Mouse (Mus musculus) C2C12 (cell line): ENCODE measurements at regions not wholly inside any gene's neighbourhood (a gene's known extent, or its start where the extent isn't known, plus 50 kb on each side); places are given as distances from the start of the nearest gene placed in this dataset.

Source experiments
- CEBPB ChIP-seq: IDR thresholded peaks from one replicate; pipeline ENCODE4 v1.6.1; 2011; ENCODE audit warnings: low read depth, mild to moderate bottlenecking, control low read depth, moderate library complexity
- CTCF ChIP-seq: IDR thresholded peaks from one replicate; pipeline ENCODE4 v1.5.1; 2011; ENCODE audit not compliant: control insufficient read depth, insufficient read depth, insufficient read length
- FOSL1 ChIP-seq: IDR thresholded peaks from one replicate; pipeline ENCODE4 v1.8.0; 2011; ENCODE audit warnings: mild to moderate bottlenecking, low read length; ENCODE audit not compliant: poor library complexity, insufficient read depth, severe bottlenecking
- MAX ChIP-seq: IDR thresholded peaks from one replicate; pipeline ENCODE4 v1.6.1; 2011; ENCODE audit warnings: mild to moderate bottlenecking, control low read depth

DNA sequence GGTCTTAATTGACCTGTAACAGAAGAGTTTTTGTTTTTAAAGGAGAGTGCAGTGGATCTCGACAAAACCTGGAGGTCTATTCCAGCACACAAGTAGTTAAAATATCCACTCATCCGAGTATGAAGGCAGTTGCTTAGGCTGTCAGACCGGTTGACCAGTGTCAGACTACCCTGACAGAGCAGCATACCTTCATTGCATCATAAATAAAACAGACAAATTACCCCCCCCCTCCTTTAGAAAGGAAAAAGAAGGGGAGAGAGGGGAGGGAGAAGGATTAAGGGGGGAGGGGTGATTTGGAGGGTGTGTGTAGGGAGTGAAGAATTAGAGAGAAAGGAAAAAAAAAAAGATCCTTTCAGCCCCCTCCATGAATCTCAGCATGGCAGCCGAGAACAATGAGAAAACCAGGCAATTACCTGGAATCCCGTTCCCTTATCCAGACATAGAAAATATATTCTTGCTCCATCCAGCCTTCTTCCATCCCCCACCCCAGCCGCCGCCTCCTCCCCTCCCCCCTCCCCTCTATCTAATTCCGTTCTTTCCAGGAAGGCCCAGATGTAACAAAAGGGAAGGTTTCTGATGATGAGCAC lies 122.2 kb upstream of the Zfhx3 start:
- TF ChIP-seq MAX, result no peak
- no peak for TF ChIP-seq CTCF
- no peak for TF ChIP-seq FOSL1
- TF ChIP-seq CEBPB, result no peak
